Mouse (Mus musculus) liver, embryonic 11.5 days (tissue): ENCODE data around the gene Kctd20. TPM values are rescaled to one million over a fixed set of nuclear protein-coding genes. Genes with fewer than 3 reads are reported as not detected.

Source experiments
- ATAC-seq: fragments of 200-750 bp; cut with Nextera tagmentation; replicated peaks from 2 replicates; pipeline ENCODE4 v1.8.0; 2017; ENCODE audit warnings: moderate number of reproducible peaks, mild to moderate bottlenecking, moderate TSS enrichment, moderate library complexity; ENCODE audit not compliant: low FRiP score
- DNase-seq: peaks from one replicate; pipeline ENCODE4 v3.0.0-alpha.2; 2017; ENCODE audit warnings: low spot score
- H3K27ac ChIP-seq: fragments of 300-500 bp; sonication (generic); 2 replicates; pipeline ENCODE4 v1.5.1; 2014; ENCODE audit warnings: mild to moderate bottlenecking, low read depth, low read length, control low read depth
- H3K27me3 ChIP-seq: fragments of 300-500 bp; sonication (generic); replicated peaks from 2 replicates; pipeline ENCODE4 v1.6.1; 2014; ENCODE audit warnings: low read length, mixed read lengths; ENCODE audit not compliant: control insufficient read depth, insufficient read depth
- H3K36me3 ChIP-seq: fragments of 300-500 bp; sonication (generic); 2 replicates; pipeline ENCODE4 v1.6.1; 2014; ENCODE audit warnings: mild to moderate bottlenecking, low read length, moderate library complexity, mixed read lengths; ENCODE audit not compliant: control insufficient read depth, insufficient read depth
- H3K4me1 ChIP-seq: fragments of 300-500 bp; sonication (generic); replicated peaks from 2 replicates; pipeline ENCODE4 v1.6.1; 2014; ENCODE audit warnings: low read length, mixed read lengths; ENCODE audit not compliant: control insufficient read depth, insufficient read depth
- H3K4me2 ChIP-seq: fragments of 300-500 bp; sonication (generic); 2 replicates; pipeline ENCODE4 v1.6.1; 2014; ENCODE audit warnings: mild to moderate bottlenecking, control low read depth, moderate library complexity
- H3K4me3 ChIP-seq: fragments of 300-500 bp; sonication (generic); 2 replicates; pipeline ENCODE4 v1.5.1; 2014; ENCODE audit warnings: low read depth, low read length, control low read depth
- H3K9ac ChIP-seq: fragments of 300-500 bp; sonication (generic); 2 replicates; pipeline ENCODE4 v1.6.1; 2014; ENCODE audit warnings: low read depth, low read length, control low read depth
- H3K9me3 ChIP-seq: fragments of 300-500 bp; sonication (generic); 2 replicates; pipeline ENCODE4 v1.6.1; 2016; ENCODE audit warnings: low read length, inconsistent platforms, mixed read lengths; ENCODE audit not compliant: control insufficient read depth
- whole genome bisulfite sequencing: fragments of 180-500 bp; shearing (Covaris S2); extraction: QIAGEN DNeasy Blood & Tissue Kit; methylation state at CpG from one replicate; pipeline ENCODE4 v1.1.7; 2014; 5-methylcytosine and 5-hydroxymethylcytosine counted together
- polyA plus RNA-seq: library from polyadenylated mRNA; unstranded; fragments of >200 nt; fragmentation: Nextera tagmentation; extraction: Ambion mirVana; gene quantifications from 2 replicates; pipeline ENCODE4 v1.2.1, GENCODE M21; 2014

Kctd20 gene
- polyA plus RNA-seq, 1 experiment from 2014 or later: 75.2 TPM

DNA sequence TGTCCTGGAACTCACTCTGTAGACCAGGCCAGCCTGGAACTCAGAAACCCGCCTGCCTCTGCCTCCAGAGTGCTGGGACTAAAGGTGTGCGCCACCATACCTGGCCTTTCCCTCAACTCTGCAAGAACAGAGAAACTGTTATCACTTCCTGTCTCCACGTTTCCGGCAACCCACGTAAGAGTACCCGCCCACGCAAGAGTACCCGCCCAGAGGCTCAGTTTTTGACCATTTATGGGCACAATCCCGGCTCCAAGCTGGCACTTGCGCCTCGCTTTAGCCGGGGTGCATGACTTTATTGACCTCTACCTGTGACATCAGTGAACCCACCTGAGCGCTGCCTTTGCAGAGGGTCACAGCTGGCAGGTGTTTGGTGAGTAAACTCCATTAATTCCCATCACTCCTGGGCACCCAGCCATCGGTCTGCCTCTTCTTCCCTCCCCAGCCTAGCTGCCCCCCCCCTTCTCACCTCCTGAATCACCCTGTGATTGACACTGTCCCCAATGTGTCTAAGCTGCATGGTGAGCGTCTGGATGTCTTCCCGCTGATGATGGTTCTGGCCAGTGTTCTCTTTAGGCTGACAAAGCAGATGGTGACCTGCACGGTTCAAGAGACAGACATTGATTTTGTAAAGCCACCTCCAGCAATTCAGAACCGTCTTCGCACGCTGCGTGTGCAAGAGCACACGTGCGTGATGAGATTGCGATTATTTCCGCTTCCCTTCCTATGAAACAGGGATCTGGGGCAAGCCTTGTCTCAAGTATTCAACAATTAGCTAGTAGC lies 10.8 kb upstream of the Kctd20 start:
- no peak for DNase-seq
- Histone ChIP-seq H3K36me3 (no peaks in the 10 kb centered on the region), H3K4me1 (peaks cover 5% of the 10 kb centered on the region), H3K27me3 (no peaks in the 10 kb centered on the region), H3K27ac (no peak overlapping the region), H3K9me3 (no peaks in the 10 kb centered on the region; the same call in 1 of the 2 replicates), H3K4me3 (no peak overlapping the region), H3K4me2 (no peak overlapping the region), H3K9ac (no peak overlapping the region)
- ATAC-seq: no peak
- WGBS: 90% methylated on average over 25 of the region's 25 CpGs

DNA sequence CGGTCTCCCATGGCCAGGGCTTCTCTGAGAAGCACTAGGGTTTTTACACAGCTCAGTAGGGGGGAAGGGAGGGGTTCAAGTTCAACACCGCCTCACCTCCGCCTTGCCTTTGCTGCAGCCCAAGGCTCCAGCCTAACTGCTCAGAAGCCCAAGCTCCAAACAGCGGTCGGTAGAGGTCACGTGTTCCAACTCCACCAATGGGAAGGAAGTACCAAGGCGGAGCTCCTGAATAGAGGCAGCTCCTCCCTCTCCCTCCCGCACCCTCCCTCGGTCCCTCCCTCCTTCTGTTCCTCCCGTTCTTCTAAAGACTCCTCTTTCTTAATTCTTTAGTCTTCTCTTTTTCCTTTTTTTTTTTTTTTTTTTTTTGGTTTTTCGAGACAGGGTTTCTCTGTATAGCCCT lies 9.6 kb upstream of the Kctd20 start:
- H3K36me3 ChIP-seq: no peaks in the 10 kb centered on the region
- 0 out of 2 replicates have a peak overlapping the region, but pooled peaks have one; percentile 32 for H3K9ac ChIP-seq
- 67% methylated on average over 10 of the region's 11 CpGs for WGBS
- DNase-seq: no peak
- no peak overlapping the region for H3K4me2 ChIP-seq
- H3K4me1 ChIP-seq: no peaks in the 10 kb centered on the region
- peak; percentile 68 for ATAC-seq
- H3K27ac ChIP-seq: no peak overlapping the region
- no peaks in the 10 kb centered on the region for H3K27me3 ChIP-seq
- H3K9me3 ChIP-seq: no peaks in the 10 kb centered on the region
- no peak overlapping the region for H3K4me3 ChIP-seq

DNA sequence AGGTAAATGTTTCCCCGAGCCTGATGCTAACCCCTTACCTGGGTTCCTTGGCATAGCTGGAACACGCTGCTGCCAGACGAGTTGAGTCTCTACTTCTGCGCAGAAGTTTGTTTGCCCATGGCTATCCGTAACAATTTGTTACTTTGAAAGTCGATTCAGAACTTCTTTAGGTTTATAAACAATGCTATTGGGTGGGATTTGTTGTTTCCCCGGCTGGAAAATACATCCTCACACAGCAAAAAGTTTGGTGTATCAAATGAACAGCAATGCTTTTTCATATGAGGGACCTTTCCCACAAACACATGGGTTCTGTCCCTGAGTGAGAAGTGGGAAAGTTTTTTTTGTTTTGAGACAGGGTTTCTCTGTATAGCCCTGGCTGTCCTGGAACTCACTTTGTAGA lies 8.0 kb upstream of the Kctd20 start, which contains the start of gene Pxt1:
Pxt1 (minus strand) TSS at position 101 of the 400 bp plus-strand sequence.
- DNase-seq: no peak
- no peak within 1 kb of the TSS for H3K9ac ChIP-seq
- no peaks in the 10 kb centered on the region for H3K36me3 ChIP-seq
- no peak for ATAC-seq
- 85% methylated on average over 7 of the region's 7 CpGs for WGBS
- no peak within 1 kb of the TSS for H3K4me2 ChIP-seq
- H3K27me3 ChIP-seq: no peaks in the 10 kb centered on the region
- H3K27ac ChIP-seq: no peak within 1 kb of the TSS
- no peaks in the 10 kb centered on the region for H3K9me3 ChIP-seq
- no peaks in the 10 kb centered on the region for H3K4me1 ChIP-seq
- no peak within 1 kb of the TSS for H3K4me3 ChIP-seq

DNA sequence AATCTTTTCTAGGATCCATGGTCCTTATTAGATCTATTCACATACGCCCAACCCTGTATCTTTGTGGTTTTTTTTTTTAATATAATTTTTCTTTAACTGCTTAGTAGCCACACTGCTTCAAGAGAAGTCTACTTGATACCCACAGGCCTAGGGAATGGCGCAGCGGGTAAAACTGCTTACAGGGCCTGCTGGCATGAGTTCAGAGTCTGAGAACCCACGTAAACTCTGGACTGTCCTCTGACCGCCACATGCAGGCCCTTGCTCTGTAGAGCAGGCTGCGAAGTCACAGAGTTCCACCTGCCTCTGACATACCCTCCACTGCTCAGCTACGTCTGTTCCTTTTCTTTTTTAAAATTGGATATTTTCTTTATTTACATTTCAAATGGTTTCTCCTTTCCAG lies 7.3 kb upstream of the Kctd20 start:
- no peak for ATAC-seq
- Histone ChIP-seq H3K9me3 (no peaks in the 10 kb centered on the region), H3K4me3 (no peak overlapping the region), H3K27ac (no peak overlapping the region), H3K4me2 (no peak overlapping the region), H3K27me3 (no peaks in the 10 kb centered on the region), H3K36me3 (no peaks in the 10 kb centered on the region), H3K4me1 (no peaks in the 10 kb centered on the region), H3K9ac (no peak overlapping the region)
- 87% methylated on average over 7 of the region's 7 CpGs for WGBS
- DNase-seq: no peak

DNA sequence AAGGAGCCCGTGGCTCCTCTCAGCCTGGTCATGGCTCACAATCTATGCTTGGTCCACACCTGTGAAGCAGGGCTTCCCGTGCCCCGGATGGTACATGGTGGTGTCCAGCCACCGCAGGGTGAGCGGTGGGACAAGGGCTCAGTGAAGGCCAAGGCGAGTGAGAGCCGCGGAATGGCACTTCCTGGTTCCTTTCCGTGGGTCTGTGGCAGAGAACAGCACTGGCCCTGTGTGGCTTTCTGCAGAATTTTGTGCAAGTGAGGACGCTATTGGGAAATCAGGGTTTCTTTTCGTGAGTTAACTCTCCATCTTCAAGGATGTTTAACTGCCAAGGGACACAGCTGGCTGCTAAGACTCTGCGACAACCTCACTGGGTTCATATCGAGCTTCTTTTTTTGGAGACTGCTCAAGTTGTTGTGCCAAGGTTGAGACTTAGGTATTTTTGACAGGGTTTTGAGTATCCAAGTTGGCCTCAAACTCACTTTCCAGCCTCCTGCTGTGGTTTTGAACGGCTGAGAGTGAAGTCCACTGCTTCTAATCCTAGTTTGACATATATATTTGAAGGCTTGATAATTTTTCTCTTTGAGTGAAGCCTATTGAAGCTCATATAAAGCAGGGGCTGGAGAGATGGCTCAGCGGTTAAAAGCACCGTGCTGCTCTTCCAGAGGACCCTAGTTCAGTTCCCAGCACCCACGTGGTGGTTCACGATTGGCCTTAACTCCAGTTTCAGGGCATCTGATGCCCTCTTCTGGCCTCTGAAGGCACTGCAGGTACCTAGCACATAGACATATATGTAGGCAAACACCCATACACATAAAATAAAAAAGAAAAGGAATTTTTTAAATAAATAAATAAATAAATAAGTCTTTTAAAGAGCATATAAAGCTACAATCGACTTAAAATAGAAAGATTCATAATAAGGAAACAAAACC lies 4.5 kb upstream of the Kctd20 start:
- Histone ChIP-seq H3K27me3 (no peaks in the 10 kb centered on the region), H3K27ac (no peak overlapping the region), H3K4me1 (peaks cover 8% of the 10 kb centered on the region), H3K9me3 (no peaks in the 10 kb centered on the region), H3K4me3 (no peak overlapping the region), H3K36me3 (no peaks in the 10 kb centered on the region), H3K9ac (no peak overlapping the region), H3K4me2 (no peak overlapping the region)
- WGBS: 90% methylated on average over 19 of the region's 19 CpGs
- ATAC-seq: no peak
- no peak for DNase-seq

GRCm38 (mm10) chr17:28948661-28949060 lies 3.1 kb upstream of the Kctd20 start:
- Histone ChIP-seq H3K4me3 (no peak overlapping the region), H3K9me3 (no peaks in the 10 kb centered on the region), H3K36me3 (no peaks in the 10 kb centered on the region), H3K27ac (no peak overlapping the region), H3K27me3 (no peaks in the 10 kb centered on the region), H3K9ac (no peak overlapping the region), H3K4me1 (peaks cover 12% of the 10 kb centered on the region), H3K4me2 (no peak overlapping the region)
- ATAC-seq (no peak), DNase-seq (no peak)
- WGBS: 88% methylated on average over 4 of the region's 4 CpGs

- H3K27ac ChIP-seq: peak overlapping the region; percentile 87; the same call in 1 of the 2 replicates
- H3K9ac ChIP-seq: no peak overlapping the region
These were observed 999 bp upstream of the Kctd20 start for GRCm38 (mm10) chr17:28950751-28951150.

DNA sequence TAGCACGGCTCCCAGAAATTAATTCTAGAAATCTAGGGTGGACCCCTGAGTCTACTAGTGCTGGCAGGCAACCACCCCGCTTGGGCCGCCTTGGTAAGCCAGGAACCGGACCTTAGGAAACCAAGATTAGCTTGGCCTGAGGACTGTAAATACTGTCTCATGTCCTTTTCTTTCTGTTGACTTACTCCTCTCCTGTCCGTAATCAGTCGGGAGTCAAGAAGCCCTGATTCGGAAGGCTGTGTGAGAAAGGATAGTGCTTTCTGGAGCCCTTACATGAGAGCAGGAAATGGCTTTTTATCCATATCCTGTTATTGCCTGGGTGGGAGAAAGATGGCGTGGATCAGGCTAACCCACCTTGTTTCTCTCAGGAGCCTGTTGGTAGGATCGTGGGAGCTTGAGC lies 1.5 kb downstream of the Kctd20 start:
- 8% methylated on average over 9 of the region's 9 CpGs for WGBS
- no peak for ATAC-seq
- Histone ChIP-seq H3K4me2 (peak overlapping the region; percentile 93), H3K9ac (peak overlapping the region; percentile 85), H3K4me1 (peaks cover 21% of the 10 kb centered on the region), H3K27me3 (no peaks in the 10 kb centered on the region), H3K4me3 (peak overlapping the region; percentile 60), H3K27ac (peak overlapping the region; percentile 87), H3K9me3 (no peaks in the 10 kb centered on the region), H3K36me3 (peaks cover 4% of the 10 kb centered on the region; the same call in 1 of the 2 replicates)
- DNase-seq: no peak

More at GRCm38 (mm10) chr17:28950751-28951150, 999 bp upstream of the Kctd20 start:
- Histone ChIP-seq H3K4me2 (peak overlapping the region; percentile 93), H3K9me3 (no peaks in the 10 kb centered on the region), H3K4me3 (no peak overlapping the region), H3K36me3 (no peaks in the 10 kb centered on the region), H3K4me1 (peaks cover 21% of the 10 kb centered on the region), H3K27me3 (no peaks in the 10 kb centered on the region)
- WGBS: 55% methylated on average over 4 of the region's 4 CpGs
- ATAC-seq (no peak), DNase-seq (no peak)
